Mouse (Mus musculus) hindbrain, embryonic 11.5 days (tissue): ENCODE data around the gene Zfp384. TPM values are rescaled to one million over a fixed set of nuclear protein-coding genes. Genes with fewer than 3 reads are reported as not detected.

Source experiments
- ATAC-seq: fragments of 200-750 bp; cut with Nextera tagmentation; 2 replicates; pipeline ENCODE4 v1.8.0; 2017; ENCODE audit warnings: mild to moderate bottlenecking, moderate TSS enrichment, moderate library complexity; ENCODE audit not compliant: low FRiP score
- DNase-seq: peaks from one replicate; pipeline ENCODE4 v3.0.0-alpha.2; 2015; ENCODE audit warnings: low spot score
- H3K27ac ChIP-seq: fragments of 300-500 bp; sonication (generic); 2 replicates; pipeline ENCODE4 v1.5.1; 2014; ENCODE audit warnings: mild to moderate bottlenecking, low read depth, low read length
- H3K27me3 ChIP-seq: fragments of 300-500 bp; sonication (generic); 2 replicates; pipeline ENCODE4 v1.6.1; 2014; ENCODE audit warnings: mild to moderate bottlenecking, low read length, moderate library complexity, mixed read lengths; ENCODE audit not compliant: control insufficient read depth, insufficient read depth
- H3K36me3 ChIP-seq: fragments of 300-500 bp; sonication (generic); 2 replicates; pipeline ENCODE4 v1.6.1; 2014; ENCODE audit warnings: mild to moderate bottlenecking, low read length, moderate library complexity, mixed read lengths; ENCODE audit not compliant: control insufficient read depth, insufficient read depth
- H3K4me1 ChIP-seq: fragments of 300-500 bp; sonication (generic); replicated peaks from 2 replicates; pipeline ENCODE4 v1.6.1; 2014; ENCODE audit warnings: low read length, mixed read lengths; ENCODE audit not compliant: control insufficient read depth, insufficient read depth
- H3K4me2 ChIP-seq: fragments of 300-500 bp; sonication (generic); replicated peaks from 2 replicates; pipeline ENCODE4 v1.6.1; 2014; ENCODE audit warnings: mild to moderate bottlenecking, low read depth, low read length
- H3K4me3 ChIP-seq: fragments of 300-500 bp; sonication (generic); 2 replicates; pipeline ENCODE4 v1.5.1; 2014; ENCODE audit warnings: low read depth, low read length
- H3K9ac ChIP-seq: fragments of 300-500 bp; sonication (generic); 2 replicates; pipeline ENCODE4 v1.6.1; 2014; ENCODE audit warnings: low read depth, low read length
- H3K9me3 ChIP-seq: fragments of 300-500 bp; sonication (generic); 2 replicates; pipeline ENCODE4 v1.6.1; 2016; ENCODE audit warnings: low read length; ENCODE audit not compliant: control insufficient read depth
- WGBS: fragments of 180-500 bp; shearing (Covaris S2); extraction: QIAGEN DNeasy Blood & Tissue Kit; methylation state at CpG from one replicate; pipeline ENCODE4 v1.1.7; 2014; 5-methylcytosine and 5-hydroxymethylcytosine counted together
- polyA plus RNA-seq: library from polyadenylated mRNA; unstranded; fragments of >200 nt; fragmentation: Nextera tagmentation; extraction: Ambion mirVana; gene quantifications from 2 replicates; pipeline ENCODE4 v1.2.1, GENCODE M21; 2014

Zfp384 gene
- polyA plus RNA-seq, 1 experiment from 2014 or later: 16.5 TPM

DNA sequence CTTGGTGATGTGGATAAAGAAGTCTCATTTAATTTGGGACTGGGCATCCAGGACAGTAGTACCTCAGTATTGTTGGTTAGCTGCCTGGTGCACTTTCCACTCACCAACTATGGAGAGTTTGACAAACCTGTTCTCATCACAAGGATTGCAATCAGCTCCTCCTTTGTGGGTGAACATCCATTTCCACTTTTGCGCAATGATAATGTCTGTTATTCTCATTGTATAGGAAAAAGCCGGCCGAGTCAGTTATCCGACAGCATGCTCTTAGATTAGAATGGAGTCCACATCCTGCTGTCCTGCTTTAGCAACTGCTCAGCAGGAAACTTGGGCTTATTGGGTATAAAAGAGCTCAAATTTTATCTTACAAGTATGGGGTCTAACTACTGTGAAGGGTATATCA lies 29.7 kb downstream of the Zfp384 start:
- Histone ChIP-seq H3K27me3 (no peaks in the 10 kb centered on the region), H3K36me3 (peaks cover 3% of the 10 kb centered on the region), H3K4me2 (peak overlapping the region; percentile 37), H3K27ac (no peak overlapping the region), H3K4me3 (no peak overlapping the region), H3K4me1 (no peaks in the 10 kb centered on the region; the same call in 1 of the 2 replicates), H3K9me3 (no peaks in the 10 kb centered on the region), H3K9ac (no peak overlapping the region)
- ATAC-seq (no peak), DNase-seq (peak; percentile 18)
- WGBS: 93% methylated on average over 4 of the region's 4 CpGs

DNA sequence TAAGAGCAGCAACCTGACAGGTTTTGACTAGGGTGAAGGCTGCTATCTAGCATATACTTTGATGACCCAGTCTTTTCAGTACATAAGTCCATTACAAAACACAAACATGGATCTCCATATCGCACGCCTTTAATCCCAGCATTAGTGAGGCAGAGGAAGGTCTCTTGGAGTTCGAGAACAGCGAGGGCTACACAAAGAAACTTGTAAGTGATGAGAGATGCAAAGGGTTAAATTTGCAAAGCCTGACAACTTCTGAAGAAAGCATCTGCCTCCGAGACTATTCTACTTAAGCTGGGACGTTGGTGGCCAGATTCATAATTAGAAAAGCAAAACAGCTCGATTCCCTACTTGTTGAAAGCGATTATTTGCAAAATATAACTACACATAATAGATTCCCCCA lies 30.2 kb downstream of the Zfp384 start:
- Histone ChIP-seq H3K27ac (0 out of 2 replicates have a peak overlapping the region, but pooled peaks have one; percentile 25), H3K9ac (0 out of 2 replicates have a peak overlapping the region, but pooled peaks have one; percentile 24), H3K27me3 (no peaks in the 10 kb centered on the region), H3K4me2 (peak overlapping the region; percentile 37), H3K4me1 (no peaks in the 10 kb centered on the region; the same call in 1 of the 2 replicates), H3K36me3 (peaks cover 6% of the 10 kb centered on the region; the same call in 1 of the 2 replicates), H3K4me3 (peak overlapping the region; percentile 64), H3K9me3 (no peaks in the 10 kb centered on the region)
- DNase-seq (no peak), ATAC-seq (peak; percentile 36; the same call in 1 of the 2 replicates)
- 8% methylated on average over 8 of the region's 8 CpGs for WGBS

DNA sequence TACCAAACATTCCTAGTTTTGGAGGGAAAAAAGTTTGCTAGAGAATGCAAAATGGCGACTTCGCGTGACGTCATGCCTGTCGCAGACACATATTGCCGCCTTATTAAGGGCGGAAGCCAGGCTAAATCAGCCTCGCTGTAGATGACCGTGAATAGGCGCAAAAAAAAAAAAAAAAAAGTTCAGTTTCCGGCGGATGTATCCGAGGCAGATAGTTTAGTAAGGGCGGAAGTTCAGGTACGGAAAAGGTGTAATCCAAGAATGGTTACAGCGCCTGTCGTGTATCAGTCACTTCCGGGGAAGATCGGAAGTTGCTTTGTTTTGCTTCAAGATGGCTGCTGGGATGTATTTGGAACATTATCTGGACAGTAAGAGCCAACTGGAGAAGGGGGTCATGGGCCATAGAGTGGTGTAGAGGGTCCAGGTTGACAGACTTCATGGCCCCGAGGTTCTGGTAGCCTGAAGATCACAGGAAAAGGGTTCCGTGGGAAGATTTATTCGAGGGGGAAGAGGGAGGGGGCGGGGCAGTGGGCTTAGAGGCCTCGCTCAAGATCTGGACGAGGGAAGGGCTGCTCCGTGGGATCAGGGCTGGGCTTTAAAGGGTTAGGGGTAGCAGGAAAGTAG lies 30.7 kb downstream of the Zfp384 start, which contains the start of gene Ing4:
Gene Ing4 (plus strand): TSS at position 228 of the 621 bp plus-strand sequence.
- WGBS: under 1% methylated on average over 26 of the region's 26 CpGs
- ATAC-seq: peak; percentile 97
- H3K27me3 ChIP-seq: no peaks in the 10 kb centered on the region

DNA sequence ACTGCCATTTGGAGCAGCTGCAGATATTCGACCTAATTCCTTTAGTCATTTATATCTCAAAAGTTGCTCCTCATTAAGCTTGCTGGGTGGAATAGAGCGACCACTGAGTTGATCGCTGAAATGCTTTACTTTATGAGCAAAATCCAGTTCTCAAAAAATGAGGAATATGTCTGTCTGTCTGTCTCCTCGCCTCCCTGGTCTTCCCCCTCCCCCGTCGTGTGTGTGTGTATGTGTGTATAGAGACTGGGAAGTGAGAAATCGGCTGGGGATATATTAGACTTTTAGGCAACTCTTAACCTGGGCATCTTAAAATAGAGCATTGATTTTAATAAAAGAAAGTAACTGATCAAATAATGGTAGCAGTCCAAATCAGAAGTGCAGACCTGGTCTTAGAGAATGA lies 31.3 kb downstream of the Zfp384 start:
- 20% methylated on average over 7 of the region's 7 CpGs for WGBS

More for the DNA sequence above, 30.7 kb downstream of the Zfp384 start, which contains the start of gene Ing4:
- peak within 1 kb of the TSS; percentile 61 for H3K4me2 ChIP-seq
- DNase-seq: peak; percentile 94
- H3K4me1 ChIP-seq: no peaks in the 10 kb centered on the region; the same call in 1 of the 2 replicates
- H3K27ac ChIP-seq: peak within 1 kb of the TSS; percentile 56
- peaks cover 6% of the 10 kb centered on the region; the same call in 1 of the 2 replicates for H3K36me3 ChIP-seq
- H3K9me3 ChIP-seq: no peaks in the 10 kb centered on the region
- peak within 1 kb of the TSS; percentile 64 for H3K4me3 ChIP-seq
- H3K9ac ChIP-seq: peak within 1 kb of the TSS; percentile 84

DNA sequence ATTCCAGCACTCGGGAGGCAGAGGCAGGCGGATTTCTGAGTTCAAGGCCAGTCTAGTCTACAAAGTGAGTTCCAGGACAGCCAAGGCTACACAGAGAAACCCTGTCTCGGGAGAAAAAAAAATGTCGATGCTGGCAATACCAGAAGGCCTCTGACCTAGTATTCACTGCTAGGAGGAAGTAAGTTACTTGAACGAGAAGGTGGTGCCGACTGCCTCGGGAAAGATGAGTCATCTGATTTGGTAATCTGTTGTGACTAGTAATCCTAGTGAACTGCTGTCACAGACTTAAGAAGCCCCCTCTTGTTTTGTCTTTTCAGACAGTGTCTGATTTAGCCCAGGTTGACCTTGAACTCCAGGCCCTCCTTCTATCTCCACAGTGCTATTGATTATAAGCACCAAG lies 32.1 kb downstream of the Zfp384 start:
- DNase-seq: no peak
- peaks cover 6% of the 10 kb centered on the region; the same call in 1 of the 2 replicates for H3K36me3 ChIP-seq
- H3K4me1 ChIP-seq: no peaks in the 10 kb centered on the region; the same call in 1 of the 2 replicates
- no peaks in the 10 kb centered on the region for H3K27me3 ChIP-seq
- H3K9me3 ChIP-seq: no peaks in the 10 kb centered on the region
- H3K9ac ChIP-seq: no peak overlapping the region
- WGBS: 94% methylated on average over 7 of the region's 7 CpGs
- no peak overlapping the region for H3K4me2 ChIP-seq
- ATAC-seq: no peak
- no peak overlapping the region for H3K4me3 ChIP-seq
- no peak overlapping the region for H3K27ac ChIP-seq

More for the DNA sequence above, 31.3 kb downstream of the Zfp384 start:
- peak overlapping the region; percentile 64 for H3K4me3 ChIP-seq
- H3K27me3 ChIP-seq: no peaks in the 10 kb centered on the region
- no peaks in the 10 kb centered on the region; the same call in 1 of the 2 replicates for H3K4me1 ChIP-seq
- no peaks in the 10 kb centered on the region for H3K9me3 ChIP-seq
- peaks cover 6% of the 10 kb centered on the region; the same call in 1 of the 2 replicates for H3K36me3 ChIP-seq
- H3K4me2 ChIP-seq: peak overlapping the region; percentile 61
- H3K9ac ChIP-seq: peak overlapping the region; percentile 84
- ATAC-seq (peak; percentile 5; the same call in 1 of the 2 replicates), DNase-seq (no peak)
- peak overlapping the region; percentile 56 for H3K27ac ChIP-seq

DNA sequence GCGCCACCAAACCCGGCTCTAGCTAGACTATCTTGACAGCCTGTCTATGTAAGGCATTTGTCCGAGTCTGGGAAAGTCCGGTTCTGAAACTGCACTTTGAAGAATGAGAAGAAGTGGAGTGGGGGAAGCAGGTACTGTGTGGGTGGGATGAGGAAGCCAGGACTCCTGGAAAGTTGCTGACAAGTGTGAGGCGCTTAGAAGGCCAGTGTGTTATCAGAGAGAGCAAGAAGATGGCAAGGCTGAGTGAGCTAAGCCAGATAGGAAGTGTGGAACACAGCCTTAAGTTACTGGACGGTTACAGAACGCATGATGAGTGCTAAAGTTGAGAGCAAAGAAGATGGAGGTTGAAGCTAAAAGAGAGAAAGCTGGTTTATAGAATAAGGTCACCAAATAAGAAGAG lies 33.1 kb downstream of the Zfp384 start:
- no peaks in the 10 kb centered on the region for H3K27me3 ChIP-seq

DNA sequence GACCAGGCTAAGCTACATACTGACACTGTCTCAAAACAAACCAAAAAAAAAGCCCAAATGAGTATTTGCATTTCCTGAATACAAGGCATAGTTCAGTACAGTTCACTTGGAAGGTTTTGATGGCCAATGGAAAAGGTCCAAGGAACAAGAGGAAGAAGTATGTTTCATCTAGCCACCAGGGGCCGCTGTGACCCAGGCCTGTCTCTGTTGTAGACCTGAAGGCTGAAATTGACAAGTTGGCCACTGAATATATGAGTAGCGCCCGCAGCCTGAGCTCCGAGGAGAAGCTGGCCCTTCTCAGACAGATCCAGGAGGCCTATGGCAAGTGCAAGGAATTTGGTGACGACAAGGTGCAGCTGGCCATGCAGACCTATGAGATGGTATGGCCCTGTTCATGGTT lies 37.7 kb downstream of the Zfp384 start:
- no peak overlapping the region for H3K27ac ChIP-seq
- ATAC-seq: peak; percentile 34; the same call in 1 of the 2 replicates
- no peaks in the 10 kb centered on the region for H3K9me3 ChIP-seq
- H3K4me1 ChIP-seq: no peaks in the 10 kb centered on the region
- H3K4me2 ChIP-seq: no peak overlapping the region
- no peaks in the 10 kb centered on the region for H3K27me3 ChIP-seq
- H3K9ac ChIP-seq: no peak overlapping the region
- 49% methylated on average over 5 of the region's 5 CpGs for WGBS
- H3K4me3 ChIP-seq: no peak overlapping the region
- DNase-seq: peak; percentile 88
- peaks cover 21% of the 10 kb centered on the region for H3K36me3 ChIP-seq

More for the DNA sequence above, 33.1 kb downstream of the Zfp384 start:
- H3K4me2 ChIP-seq: no peak overlapping the region
- H3K9me3 ChIP-seq: no peaks in the 10 kb centered on the region
- 95% methylated on average over 7 of the region's 7 CpGs for WGBS
- H3K9ac ChIP-seq: no peak overlapping the region
- H3K4me3 ChIP-seq: no peak overlapping the region
- DNase-seq (no peak), ATAC-seq (no peak)
- H3K27ac ChIP-seq: no peak overlapping the region
- H3K4me1 ChIP-seq: no peaks in the 10 kb centered on the region; the same call in 1 of the 2 replicates
- H3K36me3 ChIP-seq: peaks cover 3% of the 10 kb centered on the region; the same call in 1 of the 2 replicates

DNA sequence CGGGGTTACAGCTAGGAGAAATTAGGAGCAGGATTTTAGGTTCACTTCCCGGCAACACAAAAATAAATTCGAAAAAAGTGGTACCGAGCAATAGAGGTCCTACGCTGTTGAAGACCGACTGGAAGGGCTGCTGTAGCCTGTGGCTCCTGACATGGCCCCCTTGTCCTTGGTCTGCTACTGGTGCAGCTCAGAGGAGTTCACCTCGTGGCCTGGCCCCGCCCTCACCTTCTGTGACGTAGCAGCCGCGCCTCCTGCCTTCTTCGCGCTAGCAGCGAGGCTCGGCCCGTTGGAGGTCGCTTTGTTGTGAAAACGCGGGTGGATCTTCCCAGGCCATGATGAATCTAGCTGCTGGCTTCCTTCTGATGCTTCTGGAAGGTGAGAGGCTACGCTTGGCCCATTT lies 40.7 kb downstream of the Zfp384 start, which contains the start of gene Acrbp:
Gene Acrbp (plus strand): TSS at position 12 of the 400 bp plus-strand sequence.
- Histone ChIP-seq H3K9me3 (no peaks in the 10 kb centered on the region), H3K4me3 (no peak within 1 kb of the TSS), H3K4me2 (no peak within 1 kb of the TSS), H3K27ac (no peak within 1 kb of the TSS), H3K4me1 (no peaks in the 10 kb centered on the region), H3K9ac (no peak within 1 kb of the TSS), H3K36me3 (peaks cover 18% of the 10 kb centered on the region), H3K27me3 (no peaks in the 10 kb centered on the region)
- 39% methylated on average over 20 of the region's 20 CpGs for WGBS
- DNase-seq (no peak), ATAC-seq (no peak)
